16 mouse cellular contexts compared by ENCODE assay signal in genomic region chr10:85186499-85186794, GRCm38 (mm10). TPM values are rescaled to one million over a fixed set of nuclear protein-coding genes. Genes with fewer than 3 reads are reported as not detected.
DNase-seq lines count a peak whose midpoint lies in the region; ATAC-seq and TF ChIP-seq lines count a peak whose summit lies in the region.
"Had no signal": no experiment of that assay in that cellular context is flagged by ENCODE, and none has a peak within 500 bp of the region (broad histone marks: within the 10 kb centered on the region; RNA-seq: fewer than 3 reads in every experiment).

No protein-coding gene starts in this region.

- TF ChIP-seq CTCF in midbrain, postnatal 0 days (IDR thresholded peaks at IDR 0.05) = 0 out of 2 replicates have a peak, but pooled peaks have one; percentile 6
- no peak for TF ChIP-seq CTCF in gastrocnemius, adult 2 months (IDR thresholded peaks at IDR 0.05)

- H3K27ac ChIP-seq in forebrain, embryonic 13.5 days = no peak overlapping the region
- no peak overlapping the region for H3K27ac ChIP-seq in forebrain, embryonic 10.5 days
- no peak overlapping the region for H3K27ac ChIP-seq in midbrain, postnatal 0 days (ENCODE audit: low read depth, low read length)
- H3K27ac ChIP-seq in midbrain, embryonic 13.5 days = no peak overlapping the region
- no peak overlapping the region for H3K27ac ChIP-seq in gastrocnemius, adult 2 months
- H3K27ac ChIP-seq: embryonic facial prominence, embryonic 13.5 days; heart, embryonic 13.5 days; limb, embryonic 12.5 days; liver, embryonic 13.5 days; lung, embryonic 15.5 days had no signal

- peaks cover 12% of the 10 kb centered on the region for H3K4me1 ChIP-seq in forebrain, embryonic 13.5 days
- H3K4me1 ChIP-seq in forebrain, embryonic 10.5 days = peaks cover 24% of the 10 kb centered on the region
- H3K4me1 ChIP-seq in midbrain, postnatal 0 days (ENCODE audit: insufficient read depth, low read length) = 0 out of 2 replicates have a peak, but pooled peaks cover 5% of the 10 kb centered on the region
- H3K4me1 ChIP-seq in midbrain, embryonic 13.5 days (replicated peaks) = peaks cover 16% of the 10 kb centered on the region

- WGBS in forebrain, embryonic 13.5 days = 100% methylated on average over 2 of the region's 2 CpGs
- 98% methylated on average over 2 of the region's 2 CpGs for WGBS in forebrain, embryonic 10.5 days
- 91% methylated on average over 2 of the region's 2 CpGs for WGBS in midbrain, postnatal 0 days
- WGBS in midbrain, embryonic 13.5 days = 90% methylated on average over 2 of the region's 2 CpGs

- no peak for DNase-seq in forebrain, embryonic 10.5 days (ENCODE audit: extremely low spot score, low spot score)
- DNase-seq in midbrain, postnatal 0 days (ENCODE audit: low spot score) = no peak
- DNase-seq in splenic B cell, adult 2 months (ENCODE audit: low read depth, low spot score) = peak; percentile 15
- DNase-seq in gastrocnemius, adult 2 months = no peak
- no peak for DNase-seq in left cerebral cortex, adult 8-10 months (ENCODE audit: low spot score in 2 of 2)
- DNase-seq: adrenal gland, adult 2 months; liver, embryonic 13.5 days; right cerebral cortex, adult 18-20 months had no signal

- H3K9me3 ChIP-seq in forebrain, embryonic 13.5 days (replicated peaks) = no peaks in the 10 kb centered on the region
- H3K9me3 ChIP-seq in forebrain, embryonic 10.5 days = no peaks in the 10 kb centered on the region
- no peaks in the 10 kb centered on the region for H3K9me3 ChIP-seq in midbrain, postnatal 0 days (ENCODE audit: low read length)
- no peaks in the 10 kb centered on the region for H3K9me3 ChIP-seq in midbrain, embryonic 13.5 days
- H3K9me3 ChIP-seq: embryonic facial prominence, embryonic 13.5 days; heart, embryonic 13.5 days; limb, embryonic 12.5 days; liver, embryonic 13.5 days; lung, embryonic 15.5 days had no signal

- no peak overlapping the region for H3K4me3 ChIP-seq in forebrain, embryonic 13.5 days
- no peak overlapping the region; the same call in 1 of the 2 replicates for H3K4me3 ChIP-seq in forebrain, embryonic 10.5 days
- no peak overlapping the region for H3K4me3 ChIP-seq in midbrain, postnatal 0 days (ENCODE audit: low read depth, low read length)
- H3K4me3 ChIP-seq in midbrain, embryonic 13.5 days (replicated peaks) = no peak overlapping the region
- H3K4me3 ChIP-seq in gastrocnemius, adult 2 months = no peak overlapping the region
- H3K4me3 ChIP-seq: limb, embryonic 12.5 days had no signal

- peak overlapping the region; percentile 45; the same call in 1 of the 2 replicates for H3K9ac ChIP-seq in forebrain, embryonic 13.5 days
- no peak overlapping the region for H3K9ac ChIP-seq in midbrain, postnatal 0 days (replicated peaks; ENCODE audit: low read length, poor library complexity, severe bottlenecking)
- no peak overlapping the region for H3K9ac ChIP-seq in midbrain, embryonic 13.5 days (replicated peaks)
- H3K9ac ChIP-seq: limb, embryonic 12.5 days; liver, embryonic 13.5 days; lung, embryonic 15.5 days had no signal

- ATAC-seq in forebrain, embryonic 13.5 days = no peak
- no peak for ATAC-seq in midbrain, postnatal 0 days (ENCODE audit: low FRiP score)
- no peak for ATAC-seq in midbrain, embryonic 13.5 days
- ATAC-seq: inflammation-experienced regulatory T-cells, adult 6 months had no signal

- intact Hi-C loops in gastrocnemius, adult 2 months (cut with DNase I) = loop anchor here (5.0 kb wide), 1 partner anchor 84 kb away; the partner anchor contains the start of genes Fhl4 and Tmem263

- H3K27me3 ChIP-seq in forebrain, embryonic 13.5 days = no peaks in the 10 kb centered on the region; the same call in 1 of the 2 replicates
- H3K27me3 ChIP-seq in forebrain, embryonic 10.5 days (ENCODE audit: poor library complexity, severe bottlenecking) = no peaks in the 10 kb centered on the region
- H3K27me3 ChIP-seq in midbrain, postnatal 0 days (ENCODE audit: insufficient read depth, low read length) = no peaks in the 10 kb centered on the region
- H3K27me3 ChIP-seq in midbrain, embryonic 13.5 days = no peaks in the 10 kb centered on the region
- no peaks in the 10 kb centered on the region for H3K27me3 ChIP-seq in splenic B cell, adult 2 months (ENCODE audit: control insufficient read depth, insufficient read depth, low read length, poor library complexity, severe bottlenecking)
- H3K27me3 ChIP-seq: embryonic facial prominence, embryonic 13.5 days; heart, embryonic 13.5 days; limb, embryonic 12.5 days; lung, embryonic 15.5 days had no signal

- no peaks in the 10 kb centered on the region for H3K36me3 ChIP-seq in forebrain, embryonic 13.5 days (ENCODE audit: poor library complexity, severe bottlenecking)
- no peaks in the 10 kb centered on the region for H3K36me3 ChIP-seq in forebrain, embryonic 10.5 days (replicated peaks)
- no peaks in the 10 kb centered on the region for H3K36me3 ChIP-seq in midbrain, postnatal 0 days (ENCODE audit: insufficient read depth, low read length)
- no peaks in the 10 kb centered on the region for H3K36me3 ChIP-seq in midbrain, embryonic 13.5 days
- no peaks in the 10 kb centered on the region for H3K36me3 ChIP-seq in splenic B cell, adult 2 months (ENCODE audit: control insufficient read depth, insufficient read depth, low read length, poor library complexity, severe bottlenecking)
- H3K36me3 ChIP-seq: embryonic facial prominence, embryonic 13.5 days; heart, embryonic 13.5 days; liver, embryonic 13.5 days; lung, embryonic 15.5 days had no signal

- no peak overlapping the region for H3K4me2 ChIP-seq in forebrain, embryonic 13.5 days
- H3K4me2 ChIP-seq in midbrain, postnatal 0 days (ENCODE audit: low read depth, low read length, poor library complexity, severe bottlenecking) = no peak overlapping the region
- no peak overlapping the region for H3K4me2 ChIP-seq in midbrain, embryonic 13.5 days (replicated peaks)

RNA-seq across cellular contexts. Expression of gene Cry1, which starts 1.6 kb away (rescaled TPM):
- 27.1 and 28.6 TPM in 2 replicates for polyA plus RNA-seq in forebrain, embryonic 13.5 days (2015; fragmentation: Nextera tagmentation; extraction: Ambion mirVana)
- 30.7 and 31.4 TPM in 2 replicates for polyA plus RNA-seq in forebrain, embryonic 10.5 days (2016; fragmentation: Nextera tagmentation; extraction: Ambion mirVana)
- total RNA-seq in midbrain, postnatal 0 days (2014; rRNA removed) = 22.1 and 27.8 TPM in 2 replicates
- polyA plus RNA-seq in midbrain, postnatal 0 days (2015; fragmentation: Nextera tagmentation; extraction: Ambion mirVana) = 30.9 and 34.8 TPM in 2 replicates
- polyA plus RNA-seq in midbrain, embryonic 13.5 days (2015; fragmentation: Nextera tagmentation; extraction: Ambion mirVana) = 31.3 and 31.7 TPM in 2 replicates
- total RNA-seq in gastrocnemius, adult 2 months (2021) = 10 to 100 TPM in 1 of 2 experiments, 1 to 10 TPM in 1; 9.1 to 15.5 TPM
- 10 to 100 TPM; 15.6 to 24.6 (median 19.7) TPM for total RNA-seq in left cerebral cortex, adult 8-10 months (2022)

RNA-seq across cellular contexts. Expression of gene Mterf2, which starts 58.6 kb away (rescaled TPM):
- 25.6 and 26.6 TPM in 2 replicates for polyA plus RNA-seq in forebrain, embryonic 13.5 days (2015; fragmentation: Nextera tagmentation; extraction: Ambion mirVana)
- 24.1 and 24.2 TPM in 2 replicates for polyA plus RNA-seq in forebrain, embryonic 10.5 days (2016; fragmentation: Nextera tagmentation; extraction: Ambion mirVana)
- 32.7 and 39.5 TPM in 2 replicates for total RNA-seq in midbrain, postnatal 0 days (2014; rRNA removed)
- 19.8 and 21.3 TPM in 2 replicates for polyA plus RNA-seq in midbrain, postnatal 0 days (2015; fragmentation: Nextera tagmentation; extraction: Ambion mirVana)
- 31.8 and 37.0 TPM in 2 replicates for polyA plus RNA-seq in midbrain, embryonic 13.5 days (2015; fragmentation: Nextera tagmentation; extraction: Ambion mirVana)
- total RNA-seq in gastrocnemius, adult 2 months (2021) = 10 to 100 TPM in 1 of 2 experiments, 1 to 10 TPM in 1; 9.9 to 14.3 TPM
- 10 to 100 TPM; 15.9 to 24.4 (median 18.8) TPM for total RNA-seq in left cerebral cortex, adult 8-10 months (2022)
- polyA plus RNA-seq: macrophage had no signal
